Mouse (Mus musculus) small intestine, adult 2 months (tissue): ENCODE data around the gene Fam135a.

Experiments used
- CTCF ChIP-seq: fragments of 200-500 bp; IDR thresholded peaks from 2 replicates; pipeline ENCODE4 v1.5.1; 2012; ENCODE audit warnings: low read depth, mild to moderate bottlenecking, control low read depth, inconsistent platforms, low read length, moderate library complexity, mixed read lengths; ENCODE audit not compliant: insufficient replicate concordance, insufficient read length; ENCODE audit errors: extremely low read depth
- POLR2A ChIP-seq: fragments of 200-500 bp; IDR thresholded peaks from 2 replicates; pipeline ENCODE4 v1.6.1; 2012; ENCODE audit warnings: low read depth, mild to moderate bottlenecking, control low read depth, inconsistent platforms, low read length, moderate library complexity

GRCm38 (mm10) chr1:23966226-23966625 is 133.9 kb downstream of the Fam135a start:
- TF ChIP-seq CTCF, result no peak
- TF ChIP-seq POLR2A, result no peak
